Mouse (Mus musculus): ENCODE data around the gene Sim1. TPM values are rescaled to one million over a fixed set of nuclear protein-coding genes. Genes with fewer than 3 reads are reported as not detected.

The Sim1 gene
- total and polyA plus RNA-seq, 2 experiments from 2014 or later: 0.09 to 0.52 TPM

GRCm38 (mm10) chr10:50890621-50891020, 3.9 kb upstream of the Sim1 start:
- no peak for ATAC-seq
- Histone ChIP-seq H3K4me1 (ENCODE audit: insufficient read depth, low read length) (peaks cover 3% of the 10 kb centered on the region; the same call in 1 of the 2 replicates), H3K36me3 (ENCODE audit: insufficient read depth, low read length) (no peaks in the 10 kb centered on the region), H3K9ac (replicated peaks; ENCODE audit: low read length) (no peak overlapping the region), H3K9me3 (ENCODE audit: low read length) (no peaks in the 10 kb centered on the region), H3K4me3 (ENCODE audit: low read length) (no peak overlapping the region), H3K27ac (no peak overlapping the region), H3K4me2 (ENCODE audit: low read depth, low read length) (no peak overlapping the region), H3K27me3 (ENCODE audit: insufficient read depth, low read length) (peaks cover 65% of the 10 kb centered on the region)
- no peak for DNase-seq (ENCODE audit: low spot score)
- 10% methylated on average over 6 of the region's 6 CpGs for WGBS
- TF ChIP-seq CTCF (IDR thresholded peaks at IDR 0.05; ENCODE audit: low read depth): no peak

DNA sequence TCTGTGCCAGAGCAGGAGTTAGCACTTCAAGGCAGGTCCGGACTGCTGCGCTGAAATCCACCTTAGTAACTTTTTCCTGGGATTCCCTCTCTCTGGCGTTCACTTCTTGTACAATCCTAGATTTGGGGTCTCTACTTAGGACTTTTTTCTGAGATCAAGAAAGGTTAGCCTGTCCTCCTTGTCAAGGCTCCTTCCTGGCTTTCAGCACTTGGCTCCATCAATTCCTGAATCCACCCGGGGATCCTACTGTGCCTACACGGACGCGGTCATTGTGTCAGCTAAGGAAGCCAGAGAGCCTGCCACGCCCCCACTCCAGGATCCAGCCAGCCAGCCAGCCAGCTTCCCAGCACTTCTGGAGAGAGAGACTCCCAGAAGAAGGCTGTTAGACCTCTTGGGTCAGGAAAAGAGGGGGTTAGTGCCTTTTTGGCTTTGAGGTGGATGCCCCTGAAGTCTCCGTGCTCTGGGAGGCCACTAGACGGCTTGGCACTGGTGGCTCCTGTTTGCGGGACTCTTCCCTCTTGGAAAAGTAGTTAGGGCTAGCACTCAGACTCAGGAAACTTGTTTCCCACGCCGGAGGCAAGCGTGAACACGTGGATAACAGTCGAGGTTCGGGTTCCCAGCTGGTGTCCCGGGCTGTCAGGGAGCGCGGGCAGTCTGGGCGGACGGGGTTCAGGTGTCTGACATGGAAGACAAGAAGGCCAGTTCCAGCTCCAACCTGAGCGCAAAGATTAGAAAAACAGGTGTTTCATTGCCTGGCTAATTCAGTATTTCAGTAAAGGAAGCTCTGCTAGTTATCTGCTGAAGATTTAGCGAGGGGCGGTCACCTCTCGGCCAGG, 2.5 kb upstream of the Sim1 start:
- Histone ChIP-seq H3K4me3 (ENCODE audit: low read length) (no peak overlapping the region), H3K4me2 (ENCODE audit: low read depth, low read length) (no peak overlapping the region), H3K4me1 (ENCODE audit: insufficient read depth, low read length) (peaks cover 3% of the 10 kb centered on the region; the same call in 1 of the 2 replicates), H3K36me3 (ENCODE audit: insufficient read depth, low read length) (no peaks in the 10 kb centered on the region), H3K27ac (no peak overlapping the region), H3K9ac (replicated peaks; ENCODE audit: low read length) (no peak overlapping the region), H3K27me3 (ENCODE audit: insufficient read depth, low read length) (peaks cover 80% of the 10 kb centered on the region), H3K9me3 (ENCODE audit: low read length) (no peaks in the 10 kb centered on the region)
- ATAC-seq (no peak), DNase-seq (ENCODE audit: low spot score) (no peak)
- under 1% methylated on average over 26 of the region's 26 CpGs for WGBS
- no peak for TF ChIP-seq CTCF (IDR thresholded peaks at IDR 0.05; ENCODE audit: low read depth)

DNA sequence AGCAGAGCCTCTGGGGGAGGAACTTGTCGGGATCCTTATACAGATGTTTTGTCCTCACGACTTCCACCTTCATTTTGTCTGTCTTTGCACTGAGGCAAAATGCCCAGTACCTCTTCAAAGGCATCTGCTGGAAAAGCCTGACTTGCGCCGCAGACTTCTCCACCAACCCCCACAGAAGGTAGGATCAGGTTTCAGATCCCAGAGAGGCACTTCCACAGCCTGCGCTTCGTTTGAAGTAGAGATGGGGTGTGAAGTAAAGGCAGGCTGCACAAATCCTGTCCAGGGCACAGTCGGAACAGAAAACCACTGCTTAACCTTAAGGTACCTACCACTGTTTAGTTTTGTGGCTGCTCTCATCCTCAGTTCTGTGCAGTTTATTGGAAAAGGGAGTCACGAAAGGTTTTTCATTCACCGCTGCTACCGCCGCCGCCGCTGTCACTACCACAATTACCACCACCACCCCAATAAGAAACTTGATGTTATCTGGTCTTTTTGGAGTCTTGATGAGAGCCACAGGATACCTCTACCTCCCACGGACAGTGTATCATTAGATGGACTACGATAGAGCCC, 1.7 kb upstream of the Sim1 start:
- H3K9ac ChIP-seq (replicated peaks; ENCODE audit: low read length): no peak overlapping the region
- ATAC-seq (no peak), DNase-seq (ENCODE audit: low spot score) (no peak)
- peaks cover 87% of the 10 kb centered on the region for H3K27me3 ChIP-seq (ENCODE audit: insufficient read depth, low read length)
- 2% methylated on average over 15 of the region's 15 CpGs for WGBS
- H3K9me3 ChIP-seq (ENCODE audit: low read length): no peaks in the 10 kb centered on the region
- H3K27ac ChIP-seq: no peak overlapping the region
- no peaks in the 10 kb centered on the region for H3K36me3 ChIP-seq (ENCODE audit: insufficient read depth, low read length)
- H3K4me3 ChIP-seq (ENCODE audit: low read length): no peak overlapping the region
- no peak for TF ChIP-seq CTCF (IDR thresholded peaks at IDR 0.05; ENCODE audit: low read depth)
- H3K4me1 ChIP-seq (ENCODE audit: insufficient read depth, low read length): peaks cover 3% of the 10 kb centered on the region; the same call in 1 of the 2 replicates
- H3K4me2 ChIP-seq (ENCODE audit: low read depth, low read length): no peak overlapping the region

DNA sequence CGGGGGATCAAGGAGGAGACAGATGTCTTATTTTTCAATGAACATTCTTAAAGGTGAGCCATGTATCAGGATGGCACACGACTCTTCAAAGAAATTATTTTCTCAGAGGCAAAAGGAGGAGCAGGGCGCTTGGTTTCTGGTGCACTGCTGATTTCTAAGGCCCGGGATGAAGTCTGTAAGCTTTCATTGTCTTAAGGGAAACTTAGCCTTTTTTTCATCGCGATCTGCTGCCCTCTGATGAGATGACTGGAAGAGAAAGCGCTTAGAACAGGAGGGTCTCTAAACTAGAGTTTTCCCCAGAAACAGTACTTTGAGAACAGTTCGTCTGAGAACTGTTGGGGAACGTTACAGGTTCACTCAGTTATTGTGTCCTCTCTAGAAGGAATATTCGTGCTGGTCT, 1.0 kb upstream of the Sim1 start:
- ATAC-seq: no peak
- H3K9ac ChIP-seq (replicated peaks; ENCODE audit: low read length): no peak overlapping the region
- no peak overlapping the region for H3K27ac ChIP-seq
- no peaks in the 10 kb centered on the region for H3K36me3 ChIP-seq (ENCODE audit: insufficient read depth, low read length)
- H3K27me3 ChIP-seq (ENCODE audit: insufficient read depth, low read length): peaks cover 94% of the 10 kb centered on the region
- 3% methylated on average over 10 of the region's 10 CpGs for WGBS
- H3K4me3 ChIP-seq (ENCODE audit: low read length): no peak overlapping the region
- H3K9me3 ChIP-seq (ENCODE audit: low read length): no peaks in the 10 kb centered on the region
- H3K4me1 ChIP-seq (ENCODE audit: insufficient read depth, low read length): peaks cover 3% of the 10 kb centered on the region; the same call in 1 of the 2 replicates
- no peak for TF ChIP-seq CTCF (IDR thresholded peaks at IDR 0.05; ENCODE audit: low read depth)
- no peak overlapping the region for H3K4me2 ChIP-seq (ENCODE audit: low read depth, low read length)
- no peak for DNase-seq (ENCODE audit: low spot score)

GRCm38 (mm10) chr10:50895091-50895790, 687 bp downstream of the Sim1 start:
- Histone ChIP-seq H3K4me1 (ENCODE audit: insufficient read depth, low read length) (peaks cover 3% of the 10 kb centered on the region; the same call in 1 of the 2 replicates), H3K36me3 (ENCODE audit: insufficient read depth, low read length) (no peaks in the 10 kb centered on the region), H3K9me3 (ENCODE audit: low read length) (no peaks in the 10 kb centered on the region), H3K4me2 (ENCODE audit: low read depth, low read length) (peak overlapping the region; percentile 59), H3K27me3 (ENCODE audit: insufficient read depth, low read length) (peaks cover 89% of the 10 kb centered on the region), H3K27ac (no peak overlapping the region), H3K9ac (replicated peaks; ENCODE audit: low read length) (no peak overlapping the region), H3K4me3 (ENCODE audit: low read length) (peak overlapping the region; percentile 37)
- no peak for DNase-seq (ENCODE audit: low spot score)
- WGBS: under 1% methylated on average over 44 of the region's 44 CpGs
- peak; percentile 4 for ATAC-seq
- no peak for TF ChIP-seq CTCF (IDR thresholded peaks at IDR 0.05; ENCODE audit: low read depth)

GRCm38 (mm10) chr10:50895881-50896766, 1.6 kb downstream of the Sim1 start:
- H3K27ac ChIP-seq: no peak overlapping the region
- no peaks in the 10 kb centered on the region for H3K9me3 ChIP-seq (ENCODE audit: low read length)
- no peak for ATAC-seq
- no peak for TF ChIP-seq CTCF (IDR thresholded peaks at IDR 0.05; ENCODE audit: low read depth)
- H3K4me3 ChIP-seq (ENCODE audit: low read length): no peak overlapping the region
- no peak overlapping the region for H3K9ac ChIP-seq (replicated peaks; ENCODE audit: low read length)
- H3K27me3 ChIP-seq (ENCODE audit: insufficient read depth, low read length): peaks cover 89% of the 10 kb centered on the region
- DNase-seq (ENCODE audit: low spot score): no peak
- WGBS: 4% methylated on average over 21 of the region's 21 CpGs
- H3K4me1 ChIP-seq (ENCODE audit: insufficient read depth, low read length): peaks cover 3% of the 10 kb centered on the region; the same call in 1 of the 2 replicates
- no peak overlapping the region for H3K4me2 ChIP-seq (ENCODE audit: low read depth, low read length)
- no peaks in the 10 kb centered on the region for H3K36me3 ChIP-seq (ENCODE audit: insufficient read depth, low read length)

Measured in hindbrain, postnatal 0 days (tissue).